Mouse (Mus musculus): ENCODE data around the gene Clpsl2.

Gene Clpsl2

DNA sequence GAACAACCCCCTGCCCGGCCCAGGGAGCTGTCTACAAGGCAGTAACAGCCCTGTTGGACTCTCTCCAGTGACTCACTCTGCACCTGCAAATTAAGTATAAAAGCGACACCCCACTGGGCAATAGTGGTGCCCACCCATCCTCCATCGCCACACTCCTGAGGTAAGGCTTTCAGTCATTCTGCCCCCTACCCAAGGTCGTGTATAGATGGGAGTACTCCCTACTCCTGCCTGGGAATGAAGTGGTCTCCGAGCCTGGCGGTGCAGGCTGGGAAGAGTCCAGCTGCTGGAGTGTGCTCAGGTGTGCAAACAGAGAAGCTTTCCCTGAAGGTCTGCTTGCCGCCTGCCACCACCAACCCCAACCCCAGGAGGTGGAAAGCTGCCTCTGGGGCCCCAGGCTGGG, 12.4 kb downstream of the Clpsl2 start:
- no peak for DNase-seq

DNA sequence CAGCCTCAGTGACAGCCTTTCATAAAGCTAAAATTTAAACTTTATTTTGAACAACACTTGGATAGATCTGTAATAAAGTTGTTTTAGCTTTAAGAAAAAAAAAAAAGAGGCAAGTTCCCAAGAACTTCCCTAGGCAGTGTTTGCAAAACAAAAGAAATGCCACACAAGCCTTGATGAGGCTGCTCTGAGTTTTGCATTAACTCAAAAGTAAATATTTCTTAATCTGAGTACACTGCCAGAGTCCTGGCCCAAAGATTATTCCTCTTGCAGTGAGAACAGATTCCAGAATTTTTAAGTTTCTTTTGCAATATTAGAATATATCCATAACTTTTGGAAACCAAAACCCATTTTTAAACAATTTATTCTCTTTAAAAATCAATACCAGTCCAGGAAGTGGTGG, 16.0 kb downstream of the Clpsl2 start:
- no peak for DNase-seq

DNA sequence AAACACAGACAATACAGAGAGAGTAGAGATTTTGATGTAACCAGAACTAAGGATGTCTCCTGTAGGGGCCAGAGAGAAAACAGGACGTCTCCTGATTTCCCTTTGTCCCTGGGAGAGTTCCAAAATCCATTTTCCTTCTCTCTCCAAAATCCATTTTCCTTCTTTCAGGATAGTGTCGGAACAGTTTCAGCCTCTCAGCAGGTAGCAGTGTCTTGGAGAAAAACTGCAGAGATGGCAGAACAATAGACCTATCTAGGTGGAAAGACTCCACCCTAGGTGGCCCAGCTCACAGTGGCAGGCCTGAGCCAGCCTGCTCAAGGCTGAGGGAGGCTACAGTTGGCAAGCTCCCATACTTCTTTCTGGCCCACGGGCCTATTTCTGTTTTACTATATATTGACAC, 18.3 kb downstream of the Clpsl2 start:
- DNase-seq = no peak

DNA sequence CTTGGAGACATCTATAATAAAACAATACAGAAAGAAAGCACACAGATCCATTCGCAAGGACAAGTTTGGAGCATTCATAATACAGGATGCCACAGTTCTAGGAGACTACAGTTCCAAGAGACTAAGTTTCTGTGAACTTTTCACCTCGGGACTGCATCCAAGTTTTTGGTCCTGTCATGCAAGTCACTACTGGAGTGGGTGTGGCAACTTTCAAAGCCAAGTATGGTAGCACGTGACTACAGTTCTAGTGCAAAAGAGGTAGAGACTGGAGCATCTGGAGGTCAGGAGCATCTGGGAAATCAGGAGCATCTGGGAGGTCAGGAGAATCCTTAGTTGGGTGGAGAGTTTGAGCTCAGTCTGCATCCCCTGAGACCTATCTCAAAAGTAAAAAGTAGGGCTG, 22.7 kb downstream of the Clpsl2 start:
- DNase-seq = no peak

DNA sequence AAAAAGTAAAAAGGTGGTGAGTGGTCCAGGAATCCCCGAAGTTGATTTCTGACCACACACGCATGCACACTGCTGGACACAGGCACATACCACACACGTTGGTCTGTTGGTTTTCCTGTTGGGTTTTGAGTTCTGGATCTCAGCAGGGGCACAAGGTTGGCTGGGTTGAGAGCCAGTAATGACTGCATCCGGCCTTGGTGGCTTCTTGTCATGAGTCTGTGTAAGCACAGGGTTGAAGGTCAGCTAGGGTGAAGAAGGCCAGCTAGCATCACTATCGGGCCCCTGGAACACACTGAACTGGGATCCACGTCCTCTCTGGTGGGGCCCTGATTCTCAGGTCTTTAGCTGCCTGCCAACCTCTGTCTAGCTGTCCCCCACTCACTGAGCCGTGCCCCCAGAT, 23.3 kb downstream of the Clpsl2 start:
- no peak for DNase-seq

DNA sequence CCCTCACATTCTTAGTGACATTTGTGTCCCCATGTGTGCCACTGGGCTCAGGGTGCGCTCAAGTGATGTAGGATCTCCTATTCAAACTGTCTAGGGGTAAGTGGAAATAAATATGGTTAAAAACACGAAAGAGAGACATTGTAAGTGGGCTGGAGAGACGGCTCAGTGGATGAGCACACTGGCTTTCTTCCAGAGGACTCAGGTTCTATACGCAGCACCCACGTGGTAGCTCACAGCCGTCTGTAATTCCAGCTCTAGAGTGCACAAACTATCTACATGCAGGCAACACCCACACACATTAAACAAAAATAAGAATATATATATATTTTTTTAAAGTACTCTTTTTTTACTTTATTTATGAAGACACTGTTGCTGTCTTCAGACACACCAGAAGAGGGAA, 23.7 kb downstream of the Clpsl2 start:
- DNase-seq = no peak

DNA sequence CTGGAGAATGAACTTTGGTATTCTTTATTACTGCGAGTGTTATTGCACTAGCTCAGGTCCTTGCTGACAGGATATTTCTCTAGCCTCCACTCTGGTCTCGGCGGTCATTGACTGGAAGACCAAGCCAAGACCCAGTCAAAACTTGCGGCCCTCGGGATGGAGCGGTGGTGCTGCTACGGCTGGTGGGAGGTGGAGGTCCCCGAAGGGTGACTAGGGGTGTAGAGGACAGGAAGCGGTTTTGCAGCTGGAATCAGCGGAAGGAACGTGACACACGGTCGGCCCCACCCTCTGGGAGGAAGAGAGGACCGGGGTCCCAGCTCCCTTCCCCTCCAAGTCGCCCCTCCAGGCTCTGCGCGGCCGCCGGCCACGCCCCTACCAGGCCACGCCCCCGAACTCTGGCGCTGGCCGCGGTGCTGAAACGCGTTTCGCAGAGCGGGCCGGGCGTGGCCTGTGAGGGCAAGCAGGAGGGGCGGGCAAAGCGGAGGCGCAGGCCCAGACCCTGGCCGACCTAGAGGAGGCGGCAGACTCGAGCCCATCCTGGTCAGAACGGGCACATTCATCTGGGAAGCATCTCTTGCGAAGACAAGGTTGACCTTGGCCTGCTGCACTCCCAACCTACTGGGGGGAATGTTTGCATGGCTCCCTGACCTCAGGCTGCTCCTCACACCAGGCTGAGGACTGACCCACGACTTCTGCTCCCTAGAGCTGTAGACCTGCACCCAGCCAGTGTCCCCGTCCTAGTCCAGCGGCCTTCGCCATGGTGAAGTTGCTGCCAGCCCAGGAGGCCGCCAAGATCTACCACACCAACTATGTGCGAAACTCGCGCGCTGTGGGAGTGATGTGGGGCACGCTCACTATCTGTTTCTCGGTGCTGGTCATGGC, 26.3 kb downstream of the Clpsl2 start, which contains the start of gene Lhfpl5:
Gene Lhfpl5, plus strand, starts transcription at position 398 of the 882 bp plus-strand sequence.
- DNase-seq = peak; percentile 45 to 73

DNA sequence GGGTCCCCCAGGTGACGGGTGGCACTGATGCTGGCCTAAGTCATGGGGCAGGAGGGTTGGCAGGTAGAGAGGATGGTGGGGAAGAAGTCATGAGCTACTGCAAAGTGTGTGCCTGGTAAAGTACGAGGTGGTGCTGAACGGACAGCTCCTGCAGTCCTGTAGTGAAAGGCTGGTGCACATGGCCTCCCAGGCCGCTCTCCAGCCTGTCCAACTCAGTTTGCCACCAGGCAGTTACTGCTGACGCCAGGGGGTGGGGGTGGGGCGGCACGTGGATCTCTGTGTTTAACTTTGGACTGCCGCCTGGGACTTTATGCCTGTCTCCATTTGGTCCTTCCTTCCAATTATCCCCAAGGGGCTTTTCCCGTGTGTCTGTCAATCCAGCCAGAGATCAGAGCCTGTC, 31.2 kb downstream of the Clpsl2 start:
- DNase-seq = peak in 1 of 2 experiments; percentile 35

DNA sequence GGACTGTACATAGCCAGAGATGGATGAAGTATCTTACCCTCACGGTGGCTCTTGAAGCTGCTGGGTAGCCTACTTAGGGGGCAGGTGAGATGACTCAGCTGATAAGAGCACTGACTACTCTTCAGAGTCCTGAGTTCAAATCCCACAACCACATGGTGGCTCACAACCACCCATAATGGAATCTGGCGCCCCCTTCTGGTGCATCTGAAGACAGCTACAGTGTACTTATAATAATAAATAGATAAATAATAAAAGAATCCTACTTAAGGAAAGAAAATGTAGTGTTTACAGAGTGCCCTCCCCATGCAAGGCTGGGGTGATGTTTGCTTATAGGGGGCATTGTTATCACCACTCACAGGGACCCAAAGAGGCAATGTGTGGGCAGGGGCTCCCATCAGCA, 31.8 kb downstream of the Clpsl2 start:
- DNase-seq = no peak

DNA sequence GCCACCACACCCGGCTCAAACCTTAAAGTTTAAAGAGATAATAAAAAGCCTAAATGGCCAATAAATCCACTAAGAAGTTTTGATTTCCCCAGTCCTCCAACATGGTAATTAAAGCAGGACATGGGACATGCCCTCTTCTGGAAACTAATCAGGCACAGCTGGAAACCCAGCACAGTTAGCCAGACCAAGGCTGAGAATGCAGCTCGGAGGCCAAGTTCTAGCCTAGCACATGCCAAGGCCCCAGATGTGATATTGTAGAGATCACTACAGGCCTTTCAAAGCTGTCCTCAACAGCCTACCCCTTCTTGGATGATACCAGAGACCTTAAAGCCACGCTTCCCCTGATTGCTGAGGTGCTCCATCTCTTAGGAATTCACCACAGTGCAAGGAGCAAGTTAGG, 37.3 kb downstream of the Clpsl2 start:
- DNase-seq = no peak

DNA sequence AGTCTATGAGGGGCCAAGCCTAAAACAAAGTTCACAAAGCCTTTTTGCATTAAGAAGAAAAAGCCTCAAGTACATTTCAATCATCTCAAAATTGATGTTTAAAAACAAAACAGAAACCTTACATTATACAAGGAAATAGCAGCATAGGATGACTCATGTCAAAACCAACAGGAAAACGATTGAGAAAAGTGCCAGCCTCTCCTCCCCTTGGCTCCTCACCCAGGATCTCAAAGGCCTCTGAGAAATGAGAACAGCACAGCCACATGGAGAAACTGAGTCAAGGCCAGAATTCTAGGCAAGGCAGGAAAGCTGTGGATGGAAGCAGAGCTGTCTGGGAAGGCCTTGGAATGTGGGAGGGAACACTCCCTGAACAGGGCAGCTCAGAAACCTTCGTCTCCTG, 39.4 kb downstream of the Clpsl2 start:
- no peak for DNase-seq

DNA sequence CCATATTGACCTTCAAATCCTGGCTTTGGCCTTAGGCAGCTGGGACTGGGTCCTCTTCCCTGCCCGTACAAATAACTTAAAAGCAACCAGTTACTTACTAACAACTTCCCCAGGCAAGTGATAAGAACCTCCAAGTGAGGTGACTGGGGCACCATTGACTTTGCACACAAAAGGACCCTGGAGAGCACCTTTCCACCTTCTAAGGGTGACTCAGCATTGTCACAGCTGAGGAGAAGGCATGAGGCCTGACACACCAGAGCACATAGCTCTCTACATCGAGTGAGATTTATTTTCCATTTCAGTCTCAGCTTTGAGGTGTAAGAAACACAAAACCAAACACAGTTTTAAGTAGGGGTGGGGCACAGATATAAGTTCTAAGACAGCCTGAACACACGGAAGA, 41.4 kb downstream of the Clpsl2 start:
- no peak for DNase-seq

DNA sequence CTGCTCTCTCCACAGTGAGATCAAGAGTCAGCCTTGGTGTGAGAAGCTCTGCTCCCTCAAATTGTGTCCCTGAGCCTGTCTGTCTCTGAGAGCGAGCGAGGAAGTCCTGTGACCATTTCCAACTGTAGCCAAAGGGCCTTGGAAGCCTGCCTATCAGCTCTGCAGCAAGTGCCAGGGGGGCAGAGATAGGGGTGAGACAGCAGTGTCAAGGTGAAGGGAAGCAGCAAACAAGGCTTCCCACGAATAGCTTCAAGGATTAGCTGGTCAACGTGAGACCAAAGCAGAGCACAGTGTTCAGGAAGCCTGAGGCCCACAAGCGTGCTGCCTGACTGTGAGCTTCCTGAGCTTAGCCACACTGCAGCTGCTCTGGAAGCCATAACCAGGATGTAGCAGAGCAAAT, 42.3 kb downstream of the Clpsl2 start:
- DNase-seq = no peak

DNA sequence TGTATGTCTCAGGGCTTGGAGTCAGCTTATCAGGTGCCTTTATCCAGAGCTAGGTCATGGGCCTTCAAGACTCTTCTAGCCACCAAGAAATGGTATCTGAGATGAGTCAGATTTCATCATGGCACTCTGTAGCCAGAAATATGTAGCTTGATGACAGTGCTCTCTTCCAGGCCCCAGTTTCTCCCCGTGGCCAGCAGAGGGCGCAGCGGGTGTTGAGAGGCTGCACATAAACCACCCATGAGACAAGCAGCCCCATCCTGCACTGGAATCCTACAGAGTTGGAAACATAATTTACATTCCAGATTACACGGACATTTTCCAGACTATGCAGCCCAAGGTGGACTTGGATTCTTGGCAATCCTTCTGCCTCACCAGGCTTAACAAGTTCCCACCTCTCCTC, 43.8 kb downstream of the Clpsl2 start:
- DNase-seq = peak; percentile 81 to 87

DNA sequence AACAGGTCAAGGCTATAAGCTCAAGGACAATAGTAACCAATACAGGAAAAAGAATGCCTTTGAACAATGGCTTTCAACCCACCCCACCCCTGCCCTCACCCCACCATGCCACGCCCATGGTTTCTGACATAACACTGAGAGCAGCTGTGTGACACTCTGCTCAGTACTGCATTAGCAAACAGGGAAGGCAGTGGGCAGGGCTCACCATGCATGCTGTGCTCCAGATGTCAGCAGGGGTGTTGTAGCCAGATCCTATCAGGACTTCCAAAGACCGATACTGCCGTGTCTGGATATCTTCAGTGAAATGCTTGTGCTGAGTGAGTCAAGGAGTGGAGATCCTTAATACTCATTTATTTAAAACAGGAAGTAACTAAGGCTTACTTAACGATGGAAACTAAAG, 44.8 kb downstream of the Clpsl2 start:
- no peak for DNase-seq

DNA sequence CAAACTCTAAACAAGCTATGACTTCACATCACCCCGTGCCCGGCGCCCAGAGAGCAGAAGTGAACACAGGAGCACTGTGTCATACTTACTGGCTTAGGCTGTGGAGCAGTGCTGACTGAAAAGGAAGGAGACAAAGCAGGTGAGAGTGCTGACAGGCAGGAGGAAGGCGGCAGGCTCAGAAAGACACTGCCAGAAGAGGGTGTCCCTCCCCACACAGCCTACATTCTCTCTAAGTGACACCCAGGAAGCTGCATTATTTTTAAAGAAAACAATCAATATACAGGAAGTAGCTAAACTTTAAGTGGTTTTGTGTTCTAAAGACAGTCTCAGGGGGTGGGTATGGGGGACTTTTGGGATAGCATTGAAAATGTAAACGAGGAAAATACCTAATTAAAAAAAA, 51.6 kb downstream of the Clpsl2 start:
- DNase-seq = no peak

DNA sequence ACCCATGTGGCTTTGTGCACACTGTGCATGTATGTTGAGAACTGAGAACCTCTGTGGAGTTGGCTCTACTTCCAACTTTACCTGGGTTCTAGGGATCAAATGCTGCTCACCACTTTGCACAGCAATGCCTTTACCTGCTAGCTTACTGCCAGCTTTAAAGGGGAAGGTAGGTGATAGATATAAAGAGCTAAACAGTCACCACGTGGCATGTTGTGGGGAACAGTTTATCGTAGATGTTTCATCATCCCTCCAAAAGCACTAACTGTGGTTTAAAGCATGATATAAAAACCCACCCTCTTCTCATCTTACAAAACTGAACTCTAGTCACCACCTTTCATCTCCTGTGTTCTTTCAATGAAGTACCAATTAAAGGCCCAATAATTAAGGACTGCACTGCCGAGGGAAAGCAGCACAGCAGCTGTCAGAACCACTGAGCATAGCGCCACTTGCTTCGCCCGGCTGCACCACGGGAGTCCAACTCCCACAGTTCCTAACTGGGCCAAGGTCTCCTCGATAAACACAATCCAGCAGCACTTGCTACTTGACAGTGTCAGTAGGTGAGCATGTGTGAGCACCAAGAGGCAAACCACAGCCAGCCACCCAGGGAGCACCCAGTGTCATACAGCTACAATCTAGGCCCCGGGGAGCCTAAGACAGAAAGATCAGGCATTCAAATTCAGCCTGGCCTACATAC, 52.5 kb downstream of the Clpsl2 start:
- DNase-seq = no peak
